Mouse (Mus musculus) ES-Bruce4 (cell line): Measurements from ENCODE around the gene Rab23.

Experiments
- CTCF ChIP-seq: IDR thresholded peaks from one replicate; pipeline ENCODE4 v1.8.1; 2011; ENCODE audit warnings: low read depth, low read length
- EP300 ChIP-seq: IDR thresholded peaks from 2 replicates; pipeline ENCODE4 v1.6.1; 2011; ENCODE audit warnings: low read depth, low read length; ENCODE audit not compliant: insufficient read depth
- POLR2A ChIP-seq: IDR thresholded peaks from one replicate; pipeline ENCODE4 v1.8.1; 2011; ENCODE audit warnings: low read length; ENCODE audit not compliant: insufficient read depth

DNA sequence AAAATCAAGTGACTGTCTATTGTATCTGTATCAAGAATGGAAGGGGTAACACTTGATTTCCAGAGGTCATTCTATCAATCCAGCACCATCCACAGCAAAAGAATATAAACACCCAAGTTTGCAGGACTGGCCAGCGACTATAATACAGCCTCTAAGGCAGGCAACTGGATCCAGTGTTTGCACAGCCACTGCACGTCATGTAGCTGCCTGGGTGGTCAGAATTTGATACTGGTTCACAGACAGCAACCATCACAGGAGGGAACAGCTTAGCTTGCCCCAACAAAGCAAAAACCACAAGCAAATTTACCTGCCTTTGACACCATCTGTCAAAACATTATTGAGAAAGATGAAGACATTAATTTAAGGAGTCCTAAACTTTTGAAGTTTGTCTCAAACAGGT lies 44.1 kb downstream of the Rab23 start:
- no peak for TF ChIP-seq CTCF
- no peak for TF ChIP-seq POLR2A
- TF ChIP-seq EP300: no peak
